Mouse (Mus musculus): ENCODE measurements around the gene Nufip2.

Gene Nufip2

GRCm38 (mm10) chr11:77770346-77770745 lies 84.4 kb downstream of the Nufip2 start:
- in situ Hi-C loops (cut with MboI, MseI): no loop called here

GRCm38 (mm10) chr11:77771879-77772713 lies 86.1 kb downstream of the Nufip2 start:
- in situ Hi-C loops (cut with MboI, MseI): no loop called here

GRCm38 (mm10) chr11:77775701-77776400 lies 89.9 kb downstream of the Nufip2 start:
- in situ Hi-C loops (cut with MboI, MseI): no loop called here

GRCm38 (mm10) chr11:77777436-77777835 lies 91.5 kb downstream of the Nufip2 start:
- in situ Hi-C loops (cut with MboI, MseI): no loop called here

- in situ Hi-C loops (cut with MboI, MseI): no loop called here
Measured at GRCm38 (mm10) chr11:77777937-77778336, 92.0 kb downstream of the Nufip2 start.

- in situ Hi-C loops (cut with MboI, MseI): no loop called here
Measured at GRCm38 (mm10) chr11:77779240-77779639, 93.3 kb downstream of the Nufip2 start.

- in situ Hi-C loops (cut with MboI, MseI): no loop called here
Measured at GRCm38 (mm10) chr11:77781088-77781487, 95.1 kb downstream of the Nufip2 start.

- in situ Hi-C loops (cut with MboI, MseI): no loop called here
Measured at GRCm38 (mm10) chr11:77782104-77782815, 96.3 kb downstream of the Nufip2 start.

- in situ Hi-C loops (cut with MboI, MseI): no loop called here
Measured at GRCm38 (mm10) chr11:77783211-77783746, 97.3 kb downstream of the Nufip2 start.

GRCm38 (mm10) chr11:77783747-77784646 lies 98.0 kb downstream of the Nufip2 start:
- in situ Hi-C loops (cut with MboI, MseI): no loop called here

- in situ Hi-C loops (cut with MboI, MseI): no loop called here
Measured at GRCm38 (mm10) chr11:77784894-77785293, 98.9 kb downstream of the Nufip2 start.

- in situ Hi-C loops (cut with MboI, MseI): no loop called here
Measured at GRCm38 (mm10) chr11:77785396-77785767, 99.4 kb downstream of the Nufip2 start.

- in situ Hi-C loops (cut with MboI, MseI): no loop called here
Measured at GRCm38 (mm10) chr11:77785768-77786561, 100.0 kb downstream of the Nufip2 start.

- in situ Hi-C loops (cut with MboI, MseI): no loop called here
Measured at GRCm38 (mm10) chr11:77787707-77788106, 101.8 kb downstream of the Nufip2 start, which contains the start of gene Gm10277. Gm10277 (minus strand) TSS chr11:77787747.

GRCm38 (mm10) chr11:77789512-77789911 lies 103.6 kb downstream of the Nufip2 start:
- in situ Hi-C loops (cut with MboI, MseI): no loop called here

- in situ Hi-C loops (cut with MboI, MseI): no loop called here
Measured at GRCm38 (mm10) chr11:77790286-77790685, 104.3 kb downstream of the Nufip2 start.

GRCm38 (mm10) chr11:77791241-77791727 lies 105.3 kb downstream of the Nufip2 start:
- in situ Hi-C loops (cut with MboI, MseI): no loop called here

All from T-helper 2 cell (primary cell).